Mouse (Mus musculus) telencephalon, adult 2 months (tissue): ENCODE results near the gene Clec4a1.

Source experiments
- DNase-seq: peaks from one replicate; pipeline ENCODE4 v3.0.0-alpha.2; 2011; ENCODE audit warnings: low read depth, low spot score

Gene Clec4a1

GRCm38 (mm10) chr6:122921451-122921850 is at the start of gene Clec4a1:
Clec4a1 (plus strand) TSS chr6:122921848.
- DNase-seq: peak; percentile 15

DNA sequence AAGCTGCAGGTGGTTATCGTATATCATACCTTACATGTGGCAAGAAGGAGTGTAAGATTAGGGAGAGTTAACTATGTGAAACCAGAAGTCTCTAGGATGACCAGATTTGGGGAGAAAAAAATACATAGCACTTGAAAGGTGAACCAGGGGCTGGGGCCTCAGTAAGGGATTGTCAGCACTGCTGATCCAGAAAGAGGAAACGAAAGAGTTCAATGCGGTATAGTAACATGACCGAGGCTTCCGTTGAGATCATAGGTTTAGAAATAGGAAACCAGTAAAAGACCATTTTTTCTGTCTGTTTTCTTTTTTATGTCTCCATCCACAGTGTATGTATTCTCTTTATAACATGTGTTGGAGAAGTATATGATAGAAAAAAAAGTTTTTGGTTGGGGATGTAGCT is 48.8 kb upstream of the Clec4a1 start:
- DNase-seq: no peak

GRCm38 (mm10) chr6:122873871-122874719 is 47.6 kb upstream of the Clec4a1 start, which contains the start of gene Necap1:
Necap1 (plus strand) TSS chr6:122874474.
- peak; percentile 93 for DNase-seq

- DNase-seq: no peak
These were observed 46.8 kb upstream of the Clec4a1 start for GRCm38 (mm10) chr6:122874720-122875389.

DNA sequence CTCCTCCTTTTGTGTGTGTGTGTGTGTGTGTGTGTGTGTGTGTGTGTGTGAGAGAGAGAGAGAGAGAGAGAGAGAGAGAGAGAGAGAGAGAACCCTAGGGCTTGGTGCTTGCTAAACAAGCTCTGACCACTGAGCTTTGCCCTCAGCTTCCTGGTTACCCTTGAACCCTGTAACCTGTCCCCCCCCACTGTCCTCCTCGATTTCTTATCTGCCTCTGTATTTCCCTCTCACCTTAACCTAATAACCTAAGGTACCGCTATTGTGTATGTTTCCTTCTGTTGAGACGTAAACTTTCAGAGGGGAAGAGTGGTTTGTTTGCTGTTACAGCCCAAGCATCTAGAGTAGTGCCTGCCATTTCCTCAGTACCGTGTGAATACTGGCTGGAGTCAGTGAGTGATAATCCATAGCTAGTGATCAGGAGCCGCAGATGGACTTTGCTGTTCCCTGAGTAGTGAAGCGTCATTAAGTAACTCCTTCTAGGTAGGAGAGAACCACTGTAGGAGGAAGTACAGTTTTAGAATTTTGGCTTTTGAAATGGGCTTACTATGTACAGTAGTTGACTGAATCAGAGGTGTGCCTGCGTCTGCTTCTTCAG is 42.4 kb upstream of the Clec4a1 start:
- no peak for DNase-seq

DNA sequence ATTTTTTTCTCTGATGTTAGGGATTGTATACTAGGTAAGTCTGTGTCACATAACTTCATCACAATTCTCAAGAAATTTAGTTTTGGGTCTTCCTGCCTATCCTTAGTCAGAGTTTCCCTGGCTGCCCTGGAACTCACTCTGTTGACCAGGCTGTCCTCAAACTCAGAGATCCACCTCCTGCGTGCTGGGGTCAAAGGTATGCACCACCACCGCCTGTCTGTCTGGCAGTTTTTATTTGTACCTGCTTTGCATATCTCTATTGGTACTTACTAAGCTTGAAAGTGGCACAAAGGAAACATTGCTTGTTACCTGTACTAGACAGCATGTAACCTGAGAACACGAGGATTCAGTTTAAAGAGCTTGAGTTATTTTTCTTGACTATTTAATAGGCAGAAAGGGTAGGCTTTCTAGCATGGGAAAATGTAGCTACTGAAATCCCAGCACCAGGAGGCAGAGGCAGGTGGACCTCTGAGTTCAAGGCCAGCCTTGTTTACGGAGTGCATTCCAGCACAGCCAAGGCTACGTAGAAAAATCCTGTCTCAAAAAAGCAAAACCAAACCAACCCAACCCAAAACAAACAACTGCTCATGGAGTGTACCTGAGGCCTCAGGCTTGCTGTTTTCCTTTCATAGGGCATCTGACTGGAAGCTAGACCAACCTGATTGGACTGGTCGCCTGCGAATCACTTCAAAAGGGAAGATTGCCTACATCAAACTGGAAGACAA is 41.7 kb upstream of the Clec4a1 start:
- no peak for DNase-seq

DNA sequence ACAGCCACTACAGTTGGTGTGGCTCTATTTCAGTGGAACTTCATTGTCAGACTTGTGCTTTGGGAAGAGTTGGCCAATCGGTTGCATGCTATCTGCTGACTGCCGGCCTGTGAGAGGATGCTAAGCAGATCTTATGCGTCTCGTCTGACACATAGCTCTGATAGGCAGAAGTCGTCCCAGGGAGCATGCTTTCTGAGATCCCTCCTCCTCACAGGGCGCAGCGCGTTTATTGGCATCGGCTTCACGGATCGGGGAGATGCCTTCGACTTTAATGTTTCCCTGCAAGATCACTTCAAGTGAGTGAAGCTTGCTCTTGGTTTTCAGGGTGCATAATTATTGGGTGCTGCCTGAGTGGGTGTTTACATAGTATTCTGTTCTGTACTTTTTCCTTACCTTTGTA is 40.4 kb upstream of the Clec4a1 start:
- DNase-seq: no peak

- no peak for DNase-seq
These were observed 38.0 kb upstream of the Clec4a1 start for GRCm38 (mm10) chr6:122883603-122884002.

DNA sequence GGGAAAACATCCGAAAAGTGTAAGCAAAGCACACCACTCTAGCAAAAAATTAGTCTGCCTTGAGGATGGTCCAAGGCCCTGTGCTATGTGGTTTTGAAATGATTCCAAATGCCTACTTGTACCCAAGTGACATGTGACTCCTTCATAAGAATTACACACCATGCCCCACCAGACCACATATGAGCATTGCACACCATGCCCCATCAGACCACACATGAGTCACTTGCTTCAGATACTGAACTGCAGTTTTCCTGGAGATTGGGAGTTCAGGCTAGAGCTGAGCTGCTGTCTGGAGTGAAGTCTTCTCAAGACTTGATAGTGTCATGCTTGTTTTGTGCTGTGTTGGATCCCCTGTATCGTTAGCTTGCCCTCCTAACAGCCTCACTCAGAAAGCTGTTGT is 32.0 kb upstream of the Clec4a1 start:
- DNase-seq: no peak

GRCm38 (mm10) chr6:122892442-122893049 is 29.1 kb upstream of the Clec4a1 start:
- no peak for DNase-seq

GRCm38 (mm10) chr6:122919922-122920321 is 1.7 kb upstream of the Clec4a1 start:
- no peak for DNase-seq

GRCm38 (mm10) chr6:122934845-122935244 is 13.2 kb downstream of the Clec4a1 start:
- DNase-seq: no peak

DNA sequence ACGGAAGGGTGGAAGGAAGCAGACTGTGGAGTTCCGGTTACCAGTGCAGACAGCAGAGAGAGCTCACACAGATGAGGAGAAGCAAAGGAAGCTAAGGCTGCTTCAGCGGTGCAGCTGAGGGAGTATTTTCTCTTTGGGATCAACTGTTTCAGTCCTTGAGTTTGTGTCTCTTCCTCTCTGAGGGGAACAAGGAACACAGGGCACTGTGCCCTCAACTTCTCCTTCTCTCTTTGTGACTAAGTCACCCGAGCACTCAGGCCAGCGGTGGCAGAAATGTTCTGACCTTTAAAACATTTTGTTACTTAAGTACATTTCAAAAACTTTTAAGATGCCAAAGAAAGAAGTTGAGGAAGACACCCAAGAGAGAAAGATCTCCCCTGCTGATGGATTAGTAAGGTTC is 18.0 kb downstream of the Clec4a1 start:
- no peak for DNase-seq

DNA sequence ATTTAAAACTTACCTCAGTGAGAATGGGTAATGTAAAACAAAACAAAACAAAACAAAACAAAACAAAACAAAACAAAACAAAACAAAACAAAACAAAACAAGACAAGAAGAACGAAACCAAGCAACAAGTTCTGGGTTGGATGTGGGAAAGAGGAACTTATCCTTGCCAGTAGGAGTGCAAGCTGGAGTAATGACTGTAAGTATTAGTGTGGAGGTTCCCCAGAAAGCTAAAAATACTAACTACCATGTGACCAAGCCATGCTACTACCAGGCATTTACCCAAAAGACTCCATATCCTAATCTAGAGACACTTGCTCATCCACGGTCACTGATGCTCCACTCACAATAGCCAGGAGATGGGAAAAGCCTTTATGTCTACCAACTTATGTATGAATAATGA is 25.1 kb downstream of the Clec4a1 start:
- DNase-seq: no peak

GRCm38 (mm10) chr6:122952401-122952800 is 30.8 kb downstream of the Clec4a1 start, which contains the start of gene Clec4a3:
Clec4a3 (plus strand) TSS chr6:122952515.
- DNase-seq: no peak

- DNase-seq: no peak
These were observed 42.9 kb downstream of the Clec4a1 start for GRCm38 (mm10) chr6:122964562-122964961.

- DNase-seq: no peak
These were observed 47.4 kb downstream of the Clec4a1 start for GRCm38 (mm10) chr6:122969048-122969447.
